Mouse (Mus musculus) embryonic facial prominence, embryonic 15.5 days (tissue): Measurements from ENCODE around the gene Ifnz. TPM values are rescaled to one million over a fixed set of nuclear protein-coding genes. Genes with fewer than 3 reads are reported as not detected.
"Not testable (repeated sequence)": the region's sequence is repeated elsewhere in the genome, so short reads cannot be mapped to it uniquely, and the experiment has no call there.

Experiments
- ATAC-seq: fragments of 200-750 bp; cut with Nextera tagmentation; 2 replicates; pipeline ENCODE4 v1.8.0; 2017; ENCODE audit warnings: low read depth, moderate TSS enrichment; ENCODE audit not compliant: insufficient number of reproducible peaks, low FRiP score, low TSS enrichment
- H3K27ac ChIP-seq: fragments of 300-500 bp; sonication (generic); replicated peaks from 2 replicates; pipeline ENCODE4 v1.5.1; 2015; ENCODE audit warnings: mild to moderate bottlenecking, inconsistent platforms
- H3K27me3 ChIP-seq: fragments of 300-500 bp; sonication (generic); 2 replicates; pipeline ENCODE4 v1.6.1; 2015; ENCODE audit warnings: inconsistent platforms
- H3K36me3 ChIP-seq: fragments of 300-500 bp; sonication (generic); 2 replicates; pipeline ENCODE4 v1.6.1; 2015; ENCODE audit warnings: mild to moderate bottlenecking, inconsistent platforms
- H3K4me1 ChIP-seq: fragments of 300-500 bp; sonication (generic); 2 replicates; pipeline ENCODE4 v1.6.1; 2015; ENCODE audit warnings: inconsistent platforms
- H3K4me2 ChIP-seq: fragments of 300-500 bp; sonication (generic); replicated peaks from 2 replicates; pipeline ENCODE4 v1.6.1; 2015; ENCODE audit warnings: mild to moderate bottlenecking, inconsistent platforms
- H3K4me3 ChIP-seq: fragments of 300-500 bp; sonication (generic); replicated peaks from 2 replicates; pipeline ENCODE4 v1.5.1; 2015; ENCODE audit warnings: mild to moderate bottlenecking, inconsistent platforms
- H3K9ac ChIP-seq: fragments of 300-500 bp; sonication (generic); 2 replicates; pipeline ENCODE4 v1.6.1; 2015; ENCODE audit warnings: inconsistent platforms
- H3K9me3 ChIP-seq: fragments of 300-500 bp; sonication (generic); replicated peaks from 2 replicates; pipeline ENCODE4 v1.6.1; 2016; ENCODE audit warnings: inconsistent platforms
- WGBS: fragments of 180-500 bp; shearing (Covaris S2); methylation state at CpG from one replicate; pipeline ENCODE4 v1.1.7; 2015; 5-methylcytosine and 5-hydroxymethylcytosine counted together
- polyA plus RNA-seq: library from polyadenylated mRNA; unstranded; fragments of >200 nt; fragmentation: Nextera tagmentation; extraction: Ambion mirVana; gene quantifications from 2 replicates; pipeline ENCODE4 v1.2.1, GENCODE M21; 2015

Gene Ifnz
- polyA plus RNA-seq, 1 experiment from 2014 or later: 0.69 TPM

DNA sequence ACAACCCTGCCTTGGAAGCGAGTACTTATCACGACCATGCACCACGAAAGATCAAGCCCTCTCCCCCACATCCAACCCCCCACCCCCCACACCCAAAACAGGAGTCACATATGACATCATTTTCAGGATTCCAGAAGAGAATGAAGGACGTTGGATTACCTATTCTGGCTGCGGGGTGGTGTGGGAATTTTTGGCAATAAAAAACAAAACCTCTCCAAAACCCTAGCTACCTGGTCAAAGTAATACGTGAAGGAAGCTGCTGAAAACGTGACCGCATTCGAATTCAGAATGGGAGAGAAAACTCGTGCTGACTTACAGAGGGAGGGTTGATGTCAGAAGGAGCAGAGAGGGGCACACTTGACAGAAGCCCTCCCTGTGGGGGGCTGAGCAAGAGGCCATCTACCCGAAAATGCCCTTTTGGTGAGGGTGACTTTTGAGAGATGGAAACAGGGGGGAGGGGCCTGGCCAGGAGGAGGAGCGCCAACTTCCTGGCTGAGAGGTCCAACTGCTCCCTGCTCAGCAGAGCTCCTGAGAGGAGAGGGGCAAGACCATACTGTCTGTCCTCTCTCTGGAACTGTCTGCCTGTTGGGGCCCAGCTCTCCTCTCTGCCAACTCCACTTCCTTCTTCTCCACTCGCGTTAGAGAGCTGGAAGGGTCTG is 22.2 kb upstream of the Ifnz start, which contains the start of gene Gm13283:
Gm13283 (plus strand) TSS at position 510 of the 659 bp plus-strand sequence.
- H3K4me3 ChIP-seq: peak within 1 kb of the TSS; percentile 43
- peak within 1 kb of the TSS; percentile 55 for H3K4me2 ChIP-seq
- not testable (repeated sequence) for H3K4me1 ChIP-seq, H3K36me3 ChIP-seq, H3K9me3 ChIP-seq, ATAC-seq, H3K9ac ChIP-seq, H3K27me3 ChIP-seq
- H3K27ac ChIP-seq: peak within 1 kb of the TSS; percentile 84
- WGBS: 13% methylated on average over 12 of the region's 14 CpGs

DNA sequence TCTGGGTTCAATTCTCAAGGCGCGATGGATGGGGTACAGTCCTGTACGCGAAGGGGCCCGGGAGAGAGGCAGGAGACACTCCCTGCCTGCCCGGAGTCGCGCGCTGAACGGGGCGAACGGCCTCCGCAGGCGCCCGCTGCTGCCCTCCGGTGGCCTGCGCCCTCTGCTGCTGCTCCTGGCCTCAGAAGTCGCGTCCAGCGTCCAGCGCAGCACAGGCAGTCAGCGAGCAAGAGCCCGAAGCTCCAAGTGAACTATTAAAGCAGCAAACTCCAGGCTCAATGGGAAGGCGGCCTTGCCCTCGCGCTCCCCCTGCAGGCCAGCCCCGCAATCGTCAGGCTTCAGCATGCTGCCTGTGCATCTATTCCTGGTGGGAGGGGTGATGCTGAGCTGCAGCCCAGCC is 21.5 kb upstream of the Ifnz start:
- not testable (repeated sequence) for H3K4me1 ChIP-seq
- WGBS: under 1% methylated on average over 26 of the region's 28 CpGs

GRCm38 (mm10) chr4:88761776-88762175 is 20.2 kb upstream of the Ifnz start:
- ATAC-seq, H3K4me3 ChIP-seq, H3K36me3 ChIP-seq, H3K27ac ChIP-seq, H3K9ac ChIP-seq, H3K27me3 ChIP-seq, H3K4me1 ChIP-seq, H3K4me2 ChIP-seq, H3K9me3 ChIP-seq: not testable (repeated sequence)
- 63% methylated on average over 6 of the region's 8 CpGs for WGBS

More for the DNA sequence above, 21.5 kb upstream of the Ifnz start:
- ATAC-seq, H3K9ac ChIP-seq, H3K36me3 ChIP-seq, H3K9me3 ChIP-seq, H3K27me3 ChIP-seq: not testable (repeated sequence)
- Histone ChIP-seq H3K4me3 (peak overlapping the region; percentile 43), H3K27ac (peak overlapping the region; percentile 84), H3K4me2 (peak overlapping the region; percentile 55)

DNA sequence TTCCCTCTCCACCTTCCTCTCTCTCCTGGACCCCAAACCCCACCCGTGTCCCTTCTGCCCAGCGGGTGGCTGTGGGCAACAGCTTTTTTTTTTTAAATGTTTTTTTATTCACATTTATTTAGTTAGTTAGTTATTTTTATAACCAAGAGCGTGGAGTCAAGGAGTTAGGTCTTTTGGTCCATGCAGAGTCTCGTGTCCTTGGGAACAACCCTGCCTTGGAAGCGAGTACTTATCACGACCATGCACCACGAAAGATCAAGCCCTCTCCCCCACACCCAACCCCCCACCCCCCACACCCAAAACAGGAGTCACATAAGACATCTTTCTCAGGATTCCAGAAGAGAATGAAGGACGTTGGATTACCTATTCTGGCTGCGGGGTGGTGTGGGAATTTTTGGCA is 19.6 kb upstream of the Ifnz start:
- 57% methylated on average over 9 of the region's 9 CpGs for WGBS
- not testable (repeated sequence) for H3K9me3 ChIP-seq, H3K27me3 ChIP-seq, H3K4me3 ChIP-seq, H3K9ac ChIP-seq, H3K4me1 ChIP-seq, H3K36me3 ChIP-seq, H3K4me2 ChIP-seq, ATAC-seq, H3K27ac ChIP-seq

GRCm38 (mm10) chr4:88763384-88764018 is 18.4 kb upstream of the Ifnz start:
- not testable (repeated sequence) for ATAC-seq, H3K9ac ChIP-seq, H3K27me3 ChIP-seq, H3K4me1 ChIP-seq, H3K9me3 ChIP-seq, H3K36me3 ChIP-seq
- peak overlapping the region; percentile 50 for H3K4me2 ChIP-seq
- WGBS: 3% methylated on average over 37 of the region's 42 CpGs
- peak overlapping the region; percentile 75 for H3K27ac ChIP-seq
- peak overlapping the region; percentile 44 for H3K4me3 ChIP-seq

GRCm38 (mm10) chr4:88773534-88773933 is 8.4 kb upstream of the Ifnz start, which contains the start of gene Gm13290:
Gene Gm13290 (plus strand): TSS chr4:88773834.
- H3K4me2 ChIP-seq, H3K9me3 ChIP-seq, H3K4me1 ChIP-seq, H3K4me3 ChIP-seq, H3K27ac ChIP-seq, H3K27me3 ChIP-seq, ATAC-seq, H3K9ac ChIP-seq, H3K36me3 ChIP-seq: not testable (repeated sequence)
- WGBS: no CpG with 5 or more reads among the region's 32 CpGs

DNA sequence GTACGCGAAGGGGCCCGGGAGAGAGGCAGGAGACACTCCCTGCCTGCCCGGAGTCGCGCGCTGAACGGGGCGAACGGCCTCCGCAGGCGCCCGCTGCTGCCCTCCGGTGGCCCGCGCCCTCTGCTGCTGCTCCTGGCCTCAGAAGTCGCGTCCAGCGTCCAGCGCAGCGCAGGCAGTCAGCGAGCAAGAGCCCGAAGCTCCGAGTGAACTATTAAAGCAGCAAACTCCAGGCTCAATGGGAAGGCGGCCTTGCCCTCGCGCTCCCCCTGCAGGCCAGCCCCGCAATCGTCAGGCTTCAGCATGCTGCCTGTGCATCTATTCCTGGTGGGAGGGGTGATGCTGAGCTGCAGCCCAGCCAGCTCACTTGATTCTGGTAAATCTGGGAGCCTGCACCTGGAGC is 5.3 kb upstream of the Ifnz start, which contains the start of gene Gm13289:
Gm13289 (plus strand) TSS at position 301 of the 400 bp plus-strand sequence.
- H3K9me3 ChIP-seq, H3K9ac ChIP-seq, H3K4me3 ChIP-seq, H3K36me3 ChIP-seq, H3K27me3 ChIP-seq, H3K27ac ChIP-seq, H3K4me1 ChIP-seq, H3K4me2 ChIP-seq, ATAC-seq: not testable (repeated sequence)
- no CpG with 5 or more reads among the region's 29 CpGs for WGBS

GRCm38 (mm10) chr4:88779550-88779949 is 2.4 kb upstream of the Ifnz start, which contains the start of gene Gm13272:
Gene Gm13272 (plus strand): TSS chr4:88779850.
- not testable (repeated sequence) for H3K9me3 ChIP-seq, H3K27ac ChIP-seq, H3K36me3 ChIP-seq, H3K4me3 ChIP-seq, H3K4me1 ChIP-seq, H3K9ac ChIP-seq, H3K27me3 ChIP-seq, ATAC-seq, H3K4me2 ChIP-seq
- no CpG with 5 or more reads among the region's 29 CpGs for WGBS

DNA sequence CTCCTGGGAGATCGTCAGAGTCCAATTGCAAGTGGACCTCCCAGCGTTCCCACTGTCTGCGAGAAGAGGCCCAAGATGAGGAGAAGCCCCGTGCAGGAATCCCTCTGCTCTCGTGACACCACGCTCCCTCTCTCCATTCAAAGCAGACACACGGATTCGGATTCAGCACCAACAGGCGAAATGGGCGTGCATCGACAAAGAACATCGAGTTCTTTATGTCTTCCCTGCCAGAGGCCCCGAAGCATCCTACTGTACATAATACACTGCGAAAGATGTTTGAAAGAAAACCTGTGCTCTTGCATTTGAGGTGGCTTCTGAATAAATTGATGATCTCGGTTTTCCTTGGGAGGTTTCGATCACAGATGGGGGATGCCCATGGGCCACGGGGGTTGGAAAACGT is 1.6 kb upstream of the Ifnz start:
- H3K4me1 ChIP-seq, H3K27ac ChIP-seq, H3K27me3 ChIP-seq, H3K9ac ChIP-seq, H3K4me2 ChIP-seq, H3K4me3 ChIP-seq, H3K9me3 ChIP-seq, ATAC-seq, H3K36me3 ChIP-seq: not testable (repeated sequence)
- WGBS: 47% methylated on average over 16 of the region's 18 CpGs

DNA sequence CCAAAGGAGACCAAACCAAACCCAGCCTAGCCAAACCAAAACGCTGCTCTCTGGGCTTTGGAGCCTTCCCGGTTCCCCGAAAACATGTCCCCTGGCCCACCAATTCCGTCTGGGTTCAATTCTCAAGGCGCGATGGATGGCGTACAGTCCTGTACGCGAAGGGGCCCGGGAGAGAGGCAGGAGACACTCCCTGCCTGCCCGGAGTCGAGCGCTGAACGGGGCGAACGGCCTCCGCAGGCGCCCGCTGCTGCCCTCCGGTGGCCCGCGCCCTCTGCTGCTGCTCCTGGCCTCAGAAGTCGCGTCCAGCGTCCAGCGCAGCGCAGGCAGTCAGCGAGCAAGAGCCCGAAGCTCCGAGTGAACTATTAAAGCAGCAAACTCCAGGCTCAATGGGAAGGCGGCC is 404 bp downstream of the Ifnz start:
- H3K4me3 ChIP-seq: peak overlapping the region; percentile 28
- ATAC-seq, H3K27me3 ChIP-seq, H3K36me3 ChIP-seq, H3K4me1 ChIP-seq, H3K9ac ChIP-seq, H3K9me3 ChIP-seq: not testable (repeated sequence)
- H3K27ac ChIP-seq: peak overlapping the region; percentile 68
- whole genome bisulfite sequencing: 0% methylated on average over 3 of the region's 31 CpGs
- peak overlapping the region; percentile 39 for H3K4me2 ChIP-seq

DNA sequence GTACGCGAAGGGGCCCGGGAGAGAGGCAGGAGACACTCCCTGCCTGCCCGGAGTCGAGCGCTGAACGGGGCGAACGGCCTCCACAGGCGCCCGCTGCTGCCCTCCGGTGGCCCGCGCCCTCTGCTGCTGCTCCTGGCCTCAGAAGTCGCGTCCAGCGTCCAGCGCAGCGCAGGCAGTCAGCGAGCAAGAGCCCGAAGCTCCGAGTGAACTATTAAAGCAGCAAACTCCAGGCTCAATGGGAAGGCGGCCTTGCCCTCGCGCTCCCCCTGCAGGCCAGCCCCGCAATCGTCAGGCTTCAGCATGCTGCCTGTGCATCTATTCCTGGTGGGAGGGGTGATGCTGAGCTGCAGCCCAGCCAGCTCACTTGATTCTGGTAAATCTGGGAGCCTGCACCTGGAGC is 3.5 kb downstream of the Ifnz start, which contains the start of gene Gm13276:
Gm13276 (plus strand) TSS at position 301 of the 400 bp plus-strand sequence.
- H3K27me3 ChIP-seq, H3K27ac ChIP-seq, H3K36me3 ChIP-seq, H3K4me3 ChIP-seq, H3K9me3 ChIP-seq, H3K4me2 ChIP-seq, H3K4me1 ChIP-seq, ATAC-seq, H3K9ac ChIP-seq: not testable (repeated sequence)
- no CpG with 5 or more reads among the region's 27 CpGs for WGBS

DNA sequence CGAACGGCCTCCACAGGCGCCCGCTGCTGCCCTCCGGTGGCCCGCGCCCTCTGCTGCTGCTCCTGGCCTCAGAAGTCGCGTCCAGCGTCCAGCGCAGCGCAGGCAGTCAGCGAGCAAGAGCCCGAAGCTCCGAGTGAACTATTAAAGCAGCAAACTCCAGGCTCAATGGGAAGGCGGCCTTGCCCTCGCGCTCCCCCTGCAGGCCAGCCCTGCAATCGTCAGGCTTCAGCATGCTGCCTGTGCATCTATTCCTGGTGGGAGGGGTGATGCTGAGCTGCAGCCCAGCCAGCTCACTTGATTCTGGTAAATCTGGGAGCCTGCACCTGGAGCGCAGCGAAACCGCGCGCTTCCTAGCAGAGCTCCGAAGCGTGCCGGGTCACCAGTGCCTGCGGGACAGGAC is 6.5 kb downstream of the Ifnz start, which contains the start of gene Gm13277:
Gm13277 (plus strand) TSS at position 231 of the 400 bp plus-strand sequence.
- 0% methylated on average over 4 of the region's 28 CpGs for WGBS
- H3K4me1 ChIP-seq, H3K36me3 ChIP-seq, ATAC-seq, H3K9ac ChIP-seq, H3K27ac ChIP-seq, H3K4me3 ChIP-seq, H3K27me3 ChIP-seq, H3K9me3 ChIP-seq, H3K4me2 ChIP-seq: not testable (repeated sequence)
